Mouse (Mus musculus) limb, embryonic 11.5 days (tissue): ENCODE results near the gene Usp5. TPM values are rescaled to one million over a fixed set of nuclear protein-coding genes. Genes with fewer than 3 reads are reported as not detected.
"Not testable (repeated sequence)": the region's sequence is repeated elsewhere in the genome, so short reads cannot be mapped to it uniquely, and the experiment has no call there.

ENCODE experiments used
- ATAC-seq: fragments of 200-750 bp; cut with Nextera tagmentation; 2 replicates; pipeline ENCODE4 v1.8.0; 2017; ENCODE audit warnings: low read depth; ENCODE audit not compliant: insufficient number of reproducible peaks, low FRiP score, low TSS enrichment
- DNase-seq: peaks from one replicate; pipeline ENCODE4 v3.0.0-alpha.2; 2015; ENCODE audit warnings: low spot score
- H3K27ac ChIP-seq: fragments of 300-500 bp; sonication (generic); replicated peaks from 2 replicates; pipeline ENCODE4 v1.5.1; 2014; ENCODE audit warnings: low read depth, mild to moderate bottlenecking, low read length
- H3K27me3 ChIP-seq: fragments of 300-500 bp; sonication (generic); 2 replicates; pipeline ENCODE4 v1.6.1; 2014; ENCODE audit warnings: mild to moderate bottlenecking, low read length, mixed read lengths; ENCODE audit not compliant: control insufficient read depth, insufficient read depth
- H3K36me3 ChIP-seq: fragments of 300-500 bp; sonication (generic); 2 replicates; pipeline ENCODE4 v1.6.1; 2014; ENCODE audit warnings: mild to moderate bottlenecking, low read length, moderate library complexity, mixed read lengths; ENCODE audit not compliant: control insufficient read depth, insufficient read depth
- H3K4me1 ChIP-seq: fragments of 300-500 bp; sonication (generic); 2 replicates; pipeline ENCODE4 v1.6.1; 2014; ENCODE audit warnings: low read length, mixed read lengths; ENCODE audit not compliant: control insufficient read depth, insufficient read depth
- H3K4me2 ChIP-seq: fragments of 300-500 bp; sonication (generic); 2 replicates; pipeline ENCODE4 v1.6.1; 2014; ENCODE audit warnings: low read depth, mild to moderate bottlenecking, moderate library complexity; ENCODE audit not compliant: severe bottlenecking
- H3K4me3 ChIP-seq: fragments of 300-500 bp; sonication (generic); 2 replicates; pipeline ENCODE4 v1.5.1; 2014; ENCODE audit warnings: low read depth, low read length
- H3K9ac ChIP-seq: fragments of 300-500 bp; sonication (generic); 2 replicates; pipeline ENCODE4 v1.6.1; 2014; ENCODE audit warnings: mild to moderate bottlenecking, low read length
- H3K9me3 ChIP-seq: fragments of 300-500 bp; sonication (generic); 2 replicates; pipeline ENCODE4 v1.6.1; 2016; ENCODE audit warnings: low read length; ENCODE audit not compliant: control insufficient read depth
- WGBS: fragments of 180-500 bp; shearing (Covaris S2); extraction: QIAGEN DNeasy Blood & Tissue Kit; methylation state at CpG from one replicate; pipeline ENCODE4 v1.1.7; 2014; 5-methylcytosine and 5-hydroxymethylcytosine counted together
- polyA plus RNA-seq: library from polyadenylated mRNA; unstranded; fragments of >200 nt; fragmentation: Nextera tagmentation; extraction: Ambion mirVana; gene quantifications from 2 replicates; pipeline ENCODE4 v1.2.1, GENCODE M21; 2014

Gene Usp5
- polyA plus RNA-seq, 1 experiment from 2014 or later: 152 TPM

DNA sequence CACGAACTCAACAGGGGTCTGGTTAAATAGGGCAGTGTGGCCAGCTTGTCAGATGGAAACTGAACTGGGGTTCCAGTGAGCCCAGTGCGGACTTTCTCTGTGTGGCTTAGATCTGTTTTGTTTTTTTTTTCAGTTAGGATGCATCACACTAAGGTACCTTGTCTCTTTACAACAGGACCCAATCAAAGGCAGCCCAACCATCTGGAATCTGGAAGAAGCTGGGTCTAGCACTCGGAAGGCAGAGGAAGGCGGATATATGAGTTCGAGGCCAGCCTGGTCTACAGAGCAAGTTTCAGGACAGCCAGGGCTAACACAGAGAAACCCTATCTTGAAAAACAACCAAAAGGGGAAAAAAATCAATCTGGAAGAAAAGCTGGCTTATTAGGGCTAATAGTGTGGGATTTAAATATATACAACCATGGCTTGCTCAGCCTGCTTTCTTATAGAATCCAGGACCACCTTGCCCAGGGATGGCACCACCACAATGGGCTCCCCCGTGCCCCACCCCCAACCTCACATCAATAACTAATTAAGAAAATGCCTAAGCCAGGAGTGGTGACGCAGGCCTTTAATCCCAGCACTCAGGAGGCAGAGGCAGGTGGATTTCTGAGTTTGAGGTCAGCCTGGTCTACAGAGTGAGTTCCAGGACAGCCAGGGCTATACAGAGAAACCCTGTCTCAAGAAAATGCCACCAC is 22.7 kb downstream of the Usp5 start:
- Histone ChIP-seq H3K9me3 (no peaks in the 10 kb centered on the region), H3K36me3 (peaks cover 2% of the 10 kb centered on the region; the same call in 1 of the 2 replicates), H3K4me1 (0 out of 2 replicates have a peak, but pooled peaks cover 7% of the 10 kb centered on the region), H3K4me2 (peak overlapping the region; percentile 75; the same call in 1 of the 2 replicates), H3K27me3 (no peaks in the 10 kb centered on the region), H3K27ac (peak overlapping the region; percentile 58; the same call in 1 of the 2 replicates), H3K4me3 (no peak overlapping the region), H3K9ac (no peak overlapping the region; the same call in 1 of the 2 replicates)
- 74% methylated on average over 7 of the region's 7 CpGs for WGBS
- DNase-seq: no peak
- no peak for ATAC-seq

DNA sequence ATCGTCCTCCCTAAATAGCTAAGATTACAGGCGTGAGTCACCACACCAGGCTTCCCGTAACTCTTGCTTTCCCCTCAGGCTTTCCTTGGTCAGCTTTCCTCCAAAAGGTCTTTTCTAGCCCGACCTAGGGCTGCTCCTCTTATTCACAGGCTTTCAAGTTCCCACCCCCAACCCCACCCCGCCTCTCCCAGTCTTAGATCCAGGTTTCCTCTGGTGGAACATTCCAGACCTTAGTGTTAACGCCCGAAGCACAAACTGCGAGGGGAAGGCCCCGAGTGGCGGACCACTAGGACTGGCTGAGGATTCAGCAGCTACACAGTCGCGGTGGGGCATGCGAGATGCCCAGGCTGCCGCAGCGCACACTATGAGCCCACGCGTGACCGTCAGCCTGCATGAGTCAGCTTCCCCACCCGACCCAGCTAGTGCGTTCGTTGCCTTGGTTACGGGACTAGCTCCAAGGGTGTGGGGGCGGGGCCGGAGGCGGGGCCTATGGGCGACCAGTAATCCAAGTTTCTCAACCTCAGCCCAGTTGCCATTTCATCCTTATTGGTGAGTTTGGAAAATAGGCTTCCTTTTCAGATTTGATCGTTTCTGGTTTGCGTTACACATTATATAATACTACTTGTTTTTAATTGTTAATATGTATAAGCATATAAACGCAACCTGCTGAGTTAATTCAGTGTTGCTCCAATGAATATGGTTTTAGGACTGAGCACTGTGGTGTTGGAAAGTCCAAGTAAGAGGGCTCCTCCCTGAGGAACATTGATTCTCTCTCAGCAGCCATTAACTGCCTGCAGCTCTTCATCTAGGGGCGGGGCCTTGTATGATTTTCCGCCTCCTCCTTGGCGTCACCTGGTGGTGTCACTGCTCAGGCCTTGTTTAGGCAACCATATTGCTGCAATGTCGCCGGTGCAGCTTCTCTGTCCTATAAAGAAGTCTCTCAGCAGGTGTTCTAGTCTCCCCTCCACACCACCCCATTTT is 23.7 kb downstream of the Usp5 start:
- peak overlapping the region; percentile 39 for H3K4me3 ChIP-seq
- WGBS: 3% methylated on average over 34 of the region's 34 CpGs
- H3K27ac ChIP-seq: peak overlapping the region; percentile 88
- DNase-seq (peak; percentile 93), ATAC-seq (peak; percentile 71)
- 0 out of 2 replicates have a peak, but pooled peaks cover 7% of the 10 kb centered on the region for H3K4me1 ChIP-seq
- H3K36me3 ChIP-seq: no peaks in the 10 kb centered on the region
- H3K27me3 ChIP-seq: no peaks in the 10 kb centered on the region
- no peaks in the 10 kb centered on the region for H3K9me3 ChIP-seq
- peak overlapping the region; percentile 75 for H3K4me2 ChIP-seq
- peak overlapping the region; percentile 58 for H3K9ac ChIP-seq

DNA sequence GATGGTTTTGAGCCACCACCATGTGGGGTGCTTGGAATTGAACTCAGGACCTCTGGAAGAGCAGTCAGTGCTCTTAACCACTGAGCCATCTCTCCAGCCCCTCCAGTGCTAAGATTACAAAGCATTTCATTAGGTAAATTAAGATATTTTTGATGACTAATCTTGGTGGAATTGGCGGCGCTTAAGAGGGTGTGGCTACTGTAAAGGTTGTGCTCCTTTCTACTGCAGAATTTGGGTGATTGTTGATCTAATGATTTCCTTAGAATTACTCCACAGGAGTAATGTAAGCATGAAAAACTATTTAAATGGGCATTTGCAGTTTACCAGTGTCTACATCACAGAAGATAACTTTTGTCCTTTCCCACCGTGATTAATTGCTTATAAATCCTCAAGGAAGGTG is 24.9 kb downstream of the Usp5 start:
- Histone ChIP-seq H3K9ac (no peak overlapping the region), H3K4me3 (no peak overlapping the region), H3K27ac (no peak overlapping the region), H3K9me3 (no peaks in the 10 kb centered on the region), H3K4me2 (no peak overlapping the region), H3K27me3 (no peaks in the 10 kb centered on the region), H3K36me3 (no peaks in the 10 kb centered on the region), H3K4me1 (0 out of 2 replicates have a peak, but pooled peaks cover 3% of the 10 kb centered on the region)
- no peak for ATAC-seq
- DNase-seq: no peak
- WGBS: 94% methylated on average over 3 of the region's 3 CpGs

DNA sequence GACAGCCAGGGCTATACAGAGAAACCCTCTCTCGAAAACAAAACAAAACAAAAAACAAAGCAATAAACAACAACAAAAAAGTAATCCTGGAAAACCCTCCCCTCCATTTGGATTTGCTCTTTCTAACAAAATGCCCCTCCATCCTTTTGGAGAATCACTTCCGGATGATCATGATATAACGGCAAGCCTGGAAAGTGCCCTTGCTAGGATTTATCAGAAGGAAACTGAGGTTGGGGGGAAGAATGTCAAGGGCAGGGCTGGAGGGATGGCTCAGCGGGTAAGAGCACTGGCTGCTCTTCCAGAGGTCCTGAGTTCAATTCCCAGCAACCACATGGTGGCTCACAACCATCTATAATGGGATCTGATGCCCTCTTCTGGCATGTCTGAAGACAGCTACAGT is 25.6 kb downstream of the Usp5 start:
- not testable (repeated sequence) for H3K4me2 ChIP-seq, H3K36me3 ChIP-seq, DNase-seq, H3K27me3 ChIP-seq, ATAC-seq, H3K4me1 ChIP-seq, H3K4me3 ChIP-seq, H3K9ac ChIP-seq, H3K27ac ChIP-seq, H3K9me3 ChIP-seq
- WGBS: 94% methylated on average over 4 of the region's 4 CpGs

DNA sequence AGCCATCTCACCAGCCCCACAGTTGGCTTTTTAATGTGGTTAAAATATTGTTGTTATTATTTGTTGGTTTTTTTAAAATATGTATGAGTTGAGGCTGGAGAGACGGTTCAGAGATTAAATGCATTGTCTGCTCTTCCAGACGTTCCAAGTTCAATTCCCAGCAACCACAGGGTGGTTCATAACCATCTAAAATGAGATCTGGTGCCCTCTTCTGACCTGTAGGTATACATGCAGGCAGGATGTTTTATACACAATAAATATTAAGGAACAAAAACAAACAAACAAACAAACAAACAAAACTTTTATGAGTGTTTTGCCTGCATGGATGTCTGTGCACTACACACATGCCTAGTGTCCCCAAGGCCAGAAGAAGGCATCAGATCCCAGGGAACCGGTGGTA is 26.2 kb downstream of the Usp5 start:
- H3K9me3 ChIP-seq: no peaks in the 10 kb centered on the region
- no peak for ATAC-seq
- 81% methylated on average over 3 of the region's 3 CpGs for WGBS

DNA sequence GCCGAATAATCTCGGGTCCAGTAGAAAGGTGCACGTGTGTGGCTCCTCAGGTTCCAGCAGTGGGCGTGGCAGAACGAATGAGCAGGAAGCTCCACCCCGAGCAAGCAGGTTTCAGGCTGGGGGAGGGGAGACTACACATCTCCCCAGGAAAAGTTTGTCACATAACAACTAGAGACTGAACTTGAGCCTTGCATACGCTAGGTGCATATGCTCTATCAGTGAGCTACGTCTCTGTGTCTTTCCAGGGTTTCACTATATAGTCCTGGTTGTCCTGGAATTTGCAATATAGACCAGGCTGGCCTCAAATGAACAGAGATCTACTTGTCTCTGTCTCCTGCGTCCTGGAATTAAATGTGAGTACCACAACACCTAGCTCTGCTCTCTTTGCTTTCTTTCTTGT is 26.9 kb downstream of the Usp5 start:
- H3K9me3 ChIP-seq, H3K36me3 ChIP-seq, H3K4me3 ChIP-seq, H3K27me3 ChIP-seq, H3K9ac ChIP-seq, H3K4me1 ChIP-seq, H3K27ac ChIP-seq: not testable (repeated sequence)
- 18% methylated on average over 4 of the region's 9 CpGs for WGBS
- DNase-seq (peak; percentile 48), ATAC-seq (peak; percentile 48; the same call in 1 of the 2 replicates)
- peak overlapping the region; percentile 17; the same call in 1 of the 2 replicates for H3K4me2 ChIP-seq

More for the DNA sequence above, 26.2 kb downstream of the Usp5 start:
- Histone ChIP-seq H3K27me3 (no peaks in the 10 kb centered on the region), H3K4me2 (no peak overlapping the region), H3K36me3 (no peaks in the 10 kb centered on the region), H3K27ac (no peak overlapping the region), H3K4me1 (0 out of 2 replicates have a peak, but pooled peaks cover 3% of the 10 kb centered on the region), H3K4me3 (no peak overlapping the region), H3K9ac (no peak overlapping the region)
- no peak for DNase-seq

DNA sequence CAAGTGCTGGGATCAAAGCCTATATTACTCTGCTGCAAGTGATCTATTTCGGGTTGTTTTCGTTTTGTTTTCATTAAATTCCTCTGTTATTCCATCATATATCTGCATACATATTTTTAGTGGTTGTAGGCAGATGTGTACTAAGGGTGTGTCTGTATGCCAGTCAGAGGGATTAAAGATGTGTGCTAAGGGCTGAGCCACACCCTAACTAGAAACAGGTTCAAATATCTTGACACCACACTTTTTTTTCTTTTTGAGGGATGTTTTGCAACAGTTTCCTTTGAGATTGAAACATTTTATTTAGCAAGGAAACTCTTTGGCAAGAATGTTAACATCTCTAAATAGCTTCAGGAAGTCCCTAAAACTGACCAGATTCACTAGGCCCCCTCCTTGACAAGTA is 33.1 kb downstream of the Usp5 start:
- DNase-seq (no peak), ATAC-seq (no peak)
- Histone ChIP-seq H3K4me1 (no peaks in the 10 kb centered on the region), H3K9ac (no peak overlapping the region), H3K9me3 (no peaks in the 10 kb centered on the region), H3K4me3 (no peak overlapping the region), H3K27me3 (no peaks in the 10 kb centered on the region), H3K36me3 (no peaks in the 10 kb centered on the region), H3K27ac (no peak overlapping the region), H3K4me2 (no peak overlapping the region)
- 85% methylated on average over 2 of the region's 2 CpGs for WGBS

DNA sequence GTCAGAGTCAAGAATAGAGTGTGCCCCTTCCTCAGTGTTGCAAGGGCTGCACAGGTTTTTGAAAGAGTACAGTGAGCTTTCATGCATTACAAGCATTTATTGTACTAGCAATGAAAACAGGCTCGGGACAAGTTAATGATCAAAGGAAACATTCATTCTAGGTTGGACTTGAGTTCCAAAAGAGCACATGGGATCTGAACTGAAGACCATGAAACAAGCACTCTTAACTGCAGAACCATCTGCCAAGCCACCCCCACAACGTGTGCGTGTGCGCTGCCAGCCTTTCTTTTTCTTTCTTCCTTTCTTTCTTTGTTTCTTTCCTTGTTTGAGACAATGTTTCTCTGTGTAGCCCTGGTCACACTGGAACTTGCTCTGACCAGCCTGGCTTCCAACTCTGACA is 33.5 kb downstream of the Usp5 start:
- Histone ChIP-seq H3K4me2 (no peak overlapping the region), H3K36me3 (no peaks in the 10 kb centered on the region), H3K9me3 (no peaks in the 10 kb centered on the region), H3K4me1 (no peaks in the 10 kb centered on the region), H3K9ac (no peak overlapping the region), H3K27ac (no peak overlapping the region), H3K27me3 (no peaks in the 10 kb centered on the region), H3K4me3 (no peak overlapping the region)
- WGBS: 79% methylated on average over 4 of the region's 4 CpGs
- DNase-seq (no peak), ATAC-seq (no peak)
